Mouse (Mus musculus) c-Kit-negative CD71-positive TER-119-positive erythroid progenitor cells, embryonic 14.5 days (primary cell): ENCODE data around the gene Crisp2.

ENCODE experiments used
- DNase-seq: peaks from one replicate; pipeline ENCODE4 v3.0.0-alpha.2; 2013; ENCODE audit warnings: low read depth, low spot score

Crisp2 gene

GRCm38 (mm10) chr17:40716273-40716672, 90.5 kb downstream of the Crisp2 start:
- DNase-seq: no peak
